In the genomic region with DNA sequence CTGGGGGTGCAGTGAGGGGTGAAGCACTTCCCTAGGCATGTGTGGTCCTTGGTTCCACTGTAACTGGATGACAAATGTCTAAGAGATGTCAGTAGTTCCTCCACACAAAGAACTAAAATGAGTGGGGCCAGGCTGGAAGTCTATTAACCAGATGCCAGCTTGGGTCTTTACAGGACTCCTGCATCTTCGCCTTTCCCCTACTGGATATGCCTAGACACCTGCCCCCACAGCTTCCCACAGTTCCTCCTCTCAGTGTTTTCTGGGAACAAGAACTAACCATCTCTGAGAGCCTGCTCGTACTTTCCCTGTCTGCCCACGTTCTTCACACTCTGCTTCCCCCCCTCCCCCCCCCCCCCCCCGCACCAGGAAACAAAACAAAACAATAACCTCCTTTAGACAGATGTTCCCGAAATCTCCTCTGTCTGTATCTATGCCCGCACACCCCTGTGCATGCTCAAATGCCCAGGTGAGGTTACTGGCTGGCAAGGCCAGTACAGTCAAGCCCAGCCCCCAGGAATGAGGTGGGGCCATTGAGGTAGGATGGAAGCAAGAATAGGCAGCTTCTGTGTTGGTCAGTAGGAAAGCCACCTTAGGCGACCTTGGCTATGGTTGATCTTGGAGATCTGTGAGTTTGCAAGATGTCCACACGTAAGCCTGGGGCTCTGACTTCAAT, we compare ENCODE assay signal across 11 mouse cellular contexts.
A peak's percentile ranks its signal among the peaks of the same experiment; 100 is the strongest.
DNase-seq lines count a peak whose midpoint lies in the region; ATAC-seq and TF ChIP-seq lines count a peak whose summit lies in the region.
"Had no signal": no experiment of that assay in that cellular context is flagged by ENCODE, and none has a peak within 500 bp of the region (broad histone marks: within the 10 kb centered on the region; RNA-seq: fewer than 3 reads in every experiment).

No protein-coding gene starts in this region.

- no peaks in the 10 kb centered on the region; the same call in 1 of the 2 replicates for H3K79me2 ChIP-seq in heart, adult 2 months (replicated peaks; ENCODE audit: control insufficient read depth, insufficient read depth, low read length)
- no peaks in the 10 kb centered on the region for H3K79me2 ChIP-seq in MEL (ENCODE audit: control insufficient read depth, insufficient read depth, low read length, poor library complexity)

- TF ChIP-seq EP300 in heart, adult 2 months (IDR thresholded peaks at IDR 0.05; ENCODE audit: insufficient read depth, low read depth, low read length), result no peak
- no peak for TF ChIP-seq EP300 in MEL (IDR thresholded peaks at IDR 0.05; ENCODE audit: low read depth in 1 of 2, low read length in 2 of 2)

- peak overlapping the region; percentile 69 for H3K27ac ChIP-seq in heart, adult 2 months
- H3K27ac ChIP-seq in heart, embryonic 11.5 days (ENCODE audit: low read depth, low read length), result no peak overlapping the region
- H3K27ac ChIP-seq in kidney, embryonic 16.5 days (ENCODE audit: low read length), result peak overlapping the region; percentile 61; the same call in 1 of the 2 replicates
- no peak overlapping the region for H3K27ac ChIP-seq in MEL (ENCODE audit: control insufficient read depth, low read depth, low read length)
- peak overlapping the region; percentile 65; the same call in 1 of the 2 replicates for H3K27ac ChIP-seq in embryonic facial prominence, embryonic 15.5 days (replicated peaks)

- no peaks in the 10 kb centered on the region for H3K27me3 ChIP-seq in heart, adult 2 months (ENCODE audit: control insufficient read depth, insufficient read depth, low read length)
- H3K27me3 ChIP-seq in heart, embryonic 11.5 days (ENCODE audit: control insufficient read depth, insufficient read depth, low read length), result no peaks in the 10 kb centered on the region
- no peaks in the 10 kb centered on the region for H3K27me3 ChIP-seq in kidney, embryonic 16.5 days (ENCODE audit: insufficient read depth, low read length)
- H3K27me3 ChIP-seq in MEL (ENCODE audit: control insufficient read depth in 1 of 2, insufficient read depth in 2 of 2, low read length in 2 of 2), result no peaks in the 10 kb centered on the region; a peak in 1 of 4 replicates
- H3K27me3 ChIP-seq in embryonic facial prominence, embryonic 15.5 days, result no peaks in the 10 kb centered on the region

- no peak overlapping the region for H3K9ac ChIP-seq in heart, adult 2 months (ENCODE audit: low read depth, low read length)
- H3K9ac ChIP-seq in heart, embryonic 11.5 days (ENCODE audit: low read depth, low read length), result no peak overlapping the region
- H3K9ac ChIP-seq in kidney, embryonic 16.5 days (replicated peaks; ENCODE audit: low read length), result no peak overlapping the region
- no peak overlapping the region for H3K9ac ChIP-seq in MEL (ENCODE audit: control insufficient read depth, low read depth, low read length, poor library complexity, severe bottlenecking)
- no peak overlapping the region for H3K9ac ChIP-seq in embryonic facial prominence, embryonic 15.5 days

- peaks cover 10% of the 10 kb centered on the region for H3K36me3 ChIP-seq in heart, adult 2 months (ENCODE audit: control insufficient read depth, insufficient read depth, low read length)
- H3K36me3 ChIP-seq in heart, embryonic 11.5 days (ENCODE audit: control insufficient read depth, insufficient read depth, low read length), result no peaks in the 10 kb centered on the region
- peaks cover 2% of the 10 kb centered on the region; the same call in 1 of the 2 replicates for H3K36me3 ChIP-seq in kidney, embryonic 16.5 days (ENCODE audit: insufficient read depth, low read length)
- peaks cover 0 to 2% of the 10 kb centered on the region in 2 experiments; a peak in 1 of 4 replicates for H3K36me3 ChIP-seq in MEL (ENCODE audit: control insufficient read depth in 1 of 2, insufficient read depth in 2 of 2, low read length in 2 of 2)
- no peaks in the 10 kb centered on the region for H3K36me3 ChIP-seq in embryonic facial prominence, embryonic 15.5 days

- no peak overlapping the region for H3K4me3 ChIP-seq in heart, adult 2 months
- H3K4me3 ChIP-seq in heart, embryonic 11.5 days (ENCODE audit: low read depth, low read length), result no peak overlapping the region
- H3K4me3 ChIP-seq in kidney, embryonic 16.5 days (ENCODE audit: low read length), result no peak overlapping the region
- H3K4me3 ChIP-seq in MEL (ENCODE audit: control insufficient read depth in 1 of 2, insufficient read depth in 1 of 2, low read depth in 2 of 2, low read length in 2 of 2), result no peak overlapping the region
- H3K4me3 ChIP-seq in embryonic facial prominence, embryonic 15.5 days (replicated peaks), result no peak overlapping the region

- intact Hi-C loops in heart, adult 2 months (cut with DNase I), result loop anchor here (1.0 to 5.0 kb wide), 3 partner anchors 21 to 72 kb away; no protein-coding TSS in a partner anchor

- peak in 1 of 2 experiments; percentile 18 for DNase-seq in heart, adult 2 months
- no peak for DNase-seq in kidney, adult 18-20 months
- DNase-seq in MEL (ENCODE audit: low read depth, low spot score), result no peak
- no peak for DNase-seq in yolk sac, embryonic 10.5 days (ENCODE audit: low spot score)
- DNase-seq: adrenal gland, postnatal 25 days; cerebellum, adult 11-12 months; kidney, adult 11 months; thymus, postnatal 4 days had no signal

- ATAC-seq in heart, embryonic 11.5 days (replicated peaks; ENCODE audit: insufficient number of reproducible peaks, low FRiP score, low TSS enrichment), result no peak
- ATAC-seq in kidney, embryonic 16.5 days (ENCODE audit: low FRiP score, low TSS enrichment), result no peak
- no peak for ATAC-seq in embryonic facial prominence, embryonic 15.5 days (ENCODE audit: insufficient number of reproducible peaks, low FRiP score, low TSS enrichment, low read depth)

- no peak overlapping the region for H3K4me2 ChIP-seq in heart, embryonic 11.5 days
- H3K4me2 ChIP-seq in kidney, embryonic 16.5 days (replicated peaks; ENCODE audit: low read depth, low read length), result no peak overlapping the region
- H3K4me2 ChIP-seq in embryonic facial prominence, embryonic 15.5 days (replicated peaks), result no peak overlapping the region

- no peak for TF ChIP-seq RAD21 in MEL (IDR thresholded peaks at IDR 0.05; ENCODE audit: low read depth, low read length)

- 34% methylated on average over 8 of the region's 8 CpGs for WGBS in heart, adult 2 months
- WGBS in heart, embryonic 11.5 days (ENCODE audit: insufficient replicate concordance), result 61% methylated on average over 7 of the region's 8 CpGs
- 50% methylated on average over 7 of the region's 8 CpGs for WGBS in kidney, embryonic 16.5 days
- WGBS in embryonic facial prominence, embryonic 15.5 days, result 63% methylated on average over 8 of the region's 8 CpGs

- TF ChIP-seq POLR2A in heart, adult 2 months (IDR thresholded peaks at IDR 0.05; ENCODE audit: insufficient read depth, low read depth, low read length), result no peak
- no peak for TF ChIP-seq POLR2A in MEL (IDR thresholded peaks at IDR 0.05; ENCODE audit: control insufficient read depth in 1 of 2, insufficient read depth in 1 of 2, low read depth in 1 of 2, low read length in 2 of 2, poor library complexity in 1 of 2)

- TF ChIP-seq CTCF in heart, adult 2 months (IDR thresholded peaks at IDR 0.05), result no peak
- no peak for TF ChIP-seq CTCF in MEL (IDR thresholded peaks at IDR 0.05 in 2 of 3, conservative IDR thresholded peaks at IDR 0.05 in 1 of 3; ENCODE audit: control insufficient read depth in 1 of 3, insufficient read depth in 1 of 3, low read depth in 2 of 3, low read length in 3 of 3, poor library complexity in 1 of 3, severe bottlenecking in 1 of 3)

- no peaks in the 10 kb centered on the region; the same call in 1 of the 2 replicates for H3K9me3 ChIP-seq in heart, embryonic 11.5 days (replicated peaks; ENCODE audit: control insufficient read depth, low read length)
- H3K9me3 ChIP-seq in kidney, embryonic 16.5 days (ENCODE audit: low read length), result peaks cover 3% of the 10 kb centered on the region
- H3K9me3 ChIP-seq in MEL (replicated peaks; ENCODE audit: insufficient read depth, low read length), result no peaks in the 10 kb centered on the region
- H3K9me3 ChIP-seq in embryonic facial prominence, embryonic 15.5 days (replicated peaks), result no peaks in the 10 kb centered on the region

- H3K4me1 ChIP-seq in heart, adult 2 months (ENCODE audit: control insufficient read depth, insufficient read depth, low read length), result peaks cover 27% of the 10 kb centered on the region
- peaks cover 13% of the 10 kb centered on the region for H3K4me1 ChIP-seq in heart, embryonic 11.5 days (ENCODE audit: control insufficient read depth, insufficient read depth, low read length)
- H3K4me1 ChIP-seq in kidney, embryonic 16.5 days (ENCODE audit: insufficient read depth, low read length), result peaks cover 12% of the 10 kb centered on the region
- peaks cover 0 to 3% of the 10 kb centered on the region in 2 experiments; a peak in 1 of 4 replicates for H3K4me1 ChIP-seq in MEL (ENCODE audit: control insufficient read depth in 1 of 2, insufficient read depth in 2 of 2, low read length in 2 of 2)
- H3K4me1 ChIP-seq in embryonic facial prominence, embryonic 15.5 days, result peaks cover 34% of the 10 kb centered on the region

TF ChIP-seq in MEL, 35 proteins besides CTCF, POLR2A, EP300 and RAD21:
- 0 out of 2 replicates have a peak, but pooled peaks have one; percentile 0 for TF ChIP-seq GATA1 (IDR thresholded peaks at IDR 0.05; ENCODE audit: low read depth, low read length)
- no peak for TF ChIP-seq MYB (IDR thresholded peaks at IDR 0.05; ENCODE audit: low read depth, low read length)
TF ChIP-seq in MEL: peak in this region for 1.

Comparison
In these comparisons a context has a peak if more than half of its experiments do, and no peak if none do; other contexts are left out.
1. H3K27ac ChIP-seq: peak in heart, adult 2 months (single experiment), kidney, embryonic 16.5 days (single experiment) and embryonic facial prominence, embryonic 15.5 days (single experiment); none in heart, embryonic 11.5 days (single experiment) and MEL (single experiment).